In the genomic region with DNA sequence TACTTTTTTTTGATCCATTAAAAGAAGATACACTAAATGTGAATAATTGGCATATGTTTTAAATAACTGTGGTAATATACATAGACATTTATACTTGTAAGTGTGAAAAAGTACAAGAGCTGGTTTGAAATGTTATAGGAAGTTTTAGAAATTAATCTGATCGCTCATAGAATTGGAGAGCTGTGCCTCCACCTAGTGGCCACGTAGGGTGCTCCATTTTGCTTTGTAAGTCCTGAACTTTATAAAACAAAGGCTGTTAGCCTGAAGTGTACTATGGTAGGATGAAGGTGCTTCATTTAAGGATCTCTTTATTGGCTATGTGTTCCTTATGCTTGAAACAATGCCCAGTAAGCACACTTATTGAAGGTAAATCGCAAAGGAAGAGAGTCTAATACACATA, we compare ENCODE assay signal across 1 mouse cellular context.
TF ChIP-seq lines count a peak whose summit lies in the region.

No protein-coding gene starts in this region.

TF ChIP-seq in CH12.LX, 34 proteins besides CTCF, POLR2A, EP300 and RAD21 (continued from another document):
- no peak for TF ChIP-seq ZMIZ1 (IDR thresholded peaks at IDR 0.05; ENCODE audit: low read depth, low read length)
TF ChIP-seq in CH12.LX: peak in this region for 2.
